Mouse (Mus musculus): ENCODE measurements around the gene C530008M17Rik.

GRCm38 (mm10) chr5:76832529-76833210 is 176.4 kb downstream of the C530008M17Rik start:
- TF ChIP-seq CTCF (IDR thresholded peaks at IDR 0.05; ENCODE audit: insufficient read depth, low read depth, low read length), result no peak
- TF ChIP-seq POLR2A (IDR thresholded peaks at IDR 0.05; ENCODE audit: insufficient read depth, low read depth, low read length), result no peak

Measured in olfactory bulb, adult 2 months (tissue).